ENCODE assay signal across 12 mouse cellular contexts in genomic region chr11:78730902-78731301, GRCm38 (mm10). TPM values are rescaled to one million over a fixed set of nuclear protein-coding genes. Genes with fewer than 3 reads are reported as not detected.
DNase-seq lines count a peak whose midpoint lies in the region; ATAC-seq and TF ChIP-seq lines count a peak whose summit lies in the region.
"Had no signal": no experiment of that assay in that cellular context is flagged by ENCODE, and none has a peak within 500 bp of the region (broad histone marks: within the 10 kb centered on the region; RNA-seq: fewer than 3 reads in every experiment).

No protein-coding gene starts in this region.

- H3K27me3 ChIP-seq in kidney, embryonic 14.5 days (ENCODE audit: control insufficient read depth, insufficient read depth, low read length) = no peaks in the 10 kb centered on the region
- H3K27me3 ChIP-seq: liver, embryonic 15.5 days had no signal

- in situ Hi-C loops in ES-E14 (cut with MboI; ENCODE audit: low sequenced_read_pairs in 2 of 2, unreplicated experiment in 2 of 2) = no loop called here

- H3K4me2 ChIP-seq in kidney, embryonic 14.5 days (replicated peaks; ENCODE audit: low read depth, low read length) = no peak overlapping the region
- H3K4me2 ChIP-seq: liver, embryonic 15.5 days had no signal

- peak; percentile 61 for DNase-seq in kidney, postnatal 4 days
- DNase-seq in ES-E14 (ENCODE audit: low read depth, low spot score) = peak; percentile 36
- DNase-seq in c-Kit-positive CD71-negative TER-119-negative erythroid progenitor cells, embryonic 14.5 days (ENCODE audit: low read depth) = peak; percentile 25
- peak; percentile 15 for DNase-seq in induced T-regulatory cell, adult 2 months (ENCODE audit: low read depth)
- no peak for DNase-seq in heart, postnatal 36 days
- DNase-seq in adrenal gland, postnatal 14 days = no peak
- DNase-seq: cerebellum, adult 18-20 months; heart, adult 11 months had no signal

- no peaks in the 10 kb centered on the region for H3K4me1 ChIP-seq in kidney, embryonic 14.5 days (ENCODE audit: control insufficient read depth, insufficient read depth, low read length)
- H3K4me1 ChIP-seq in ES-E14 (ENCODE audit: control insufficient read depth in 2 of 2, insufficient read depth in 2 of 2, low read length in 2 of 2, poor library complexity in 1 of 2) = no peaks in the 10 kb centered on the region

- no peak overlapping the region for H3K27ac ChIP-seq in kidney, embryonic 14.5 days (ENCODE audit: low read depth, low read length)
- H3K27ac ChIP-seq in ES-E14 (ENCODE audit: insufficient read depth, low read depth, low read length, poor library complexity, severe bottlenecking) = no peak overlapping the region
- H3K27ac ChIP-seq: liver, embryonic 15.5 days had no signal

- ATAC-seq in kidney, embryonic 14.5 days (ENCODE audit: low FRiP score, low TSS enrichment) = no peak
- no peak for ATAC-seq in cerebellum, adult (ENCODE audit: insufficient number of reproducible peaks, low FRiP score, low TSS enrichment)
- ATAC-seq: intestine, postnatal 0 days had no signal

- H3K36me3 ChIP-seq in kidney, embryonic 14.5 days (ENCODE audit: control insufficient read depth, insufficient read depth, low read length) = no peaks in the 10 kb centered on the region
- H3K36me3 ChIP-seq in ES-E14 (ENCODE audit: control insufficient read depth, insufficient read depth, low read length, poor library complexity, severe bottlenecking) = no peaks in the 10 kb centered on the region
- H3K36me3 ChIP-seq: liver, embryonic 15.5 days had no signal

- H3K9me3 ChIP-seq in kidney, embryonic 14.5 days (ENCODE audit: control insufficient read depth, low read length) = no peaks in the 10 kb centered on the region
- no peaks in the 10 kb centered on the region for H3K9me3 ChIP-seq in ES-E14 (ENCODE audit: control insufficient read depth, insufficient read depth, low read depth, low read length)
- H3K9me3 ChIP-seq: liver, embryonic 15.5 days had no signal

- intact Hi-C loops in heart, postnatal 36 days (cut with DNase I) = no loop called here

- H3K9ac ChIP-seq in kidney, embryonic 14.5 days (ENCODE audit: low read depth, low read length) = no peak overlapping the region
- no peak overlapping the region for H3K9ac ChIP-seq in ES-E14 (ENCODE audit: insufficient read depth, low read depth, low read length, poor library complexity, severe bottlenecking)
- H3K9ac ChIP-seq: liver, embryonic 15.5 days had no signal

- H3K4me3 ChIP-seq in kidney, embryonic 14.5 days (ENCODE audit: low read length) = no peak overlapping the region
- H3K4me3 ChIP-seq in ES-E14 (ENCODE audit: insufficient read depth in 1 of 2, low read depth in 1 of 2, low read length in 2 of 2, poor library complexity in 1 of 2, severe bottlenecking in 1 of 2) = no peak overlapping the region
- H3K4me3 ChIP-seq: liver, embryonic 15.5 days had no signal

- WGBS in kidney, embryonic 14.5 days = 16% methylated on average over 2 of the region's 2 CpGs

TF ChIP-seq in ES-E14, 5 proteins besides CTCF, POLR2A, EP300 and RAD21:
- TF ChIP-seq MAFK (IDR thresholded peaks at IDR 0.05; ENCODE audit: insufficient read depth, low read depth, low read length) (no peak), ZC3H11A (IDR thresholded peaks at IDR 0.05; ENCODE audit: borderline replicate concordance, low read depth, low read length) (no peak), CHD2 (IDR thresholded peaks at IDR 0.05; ENCODE audit: low read depth, low read length) (no peak), HCFC1 (IDR thresholded peaks at IDR 0.05; ENCODE audit: borderline replicate concordance, insufficient read depth, low read length) (no peak), ZNF384 (IDR thresholded peaks at IDR 0.05; ENCODE audit: low read depth, low read length) (no peak)

RNA-seq across cellular contexts. Expression of gene Ccnq, which starts 20.6 kb away (rescaled TPM):
- polyA plus RNA-seq in kidney, embryonic 14.5 days (2014; fragmentation: Nextera tagmentation; extraction: Ambion mirVana) = 47.8 and 50.8 TPM in 2 replicates
- 33.3 and 35.7 TPM in 2 replicates for total RNA-seq in ES-E14 (2012; rRNA removed)
- 10 to 100 TPM; 13.9 to 15.7 TPM for total RNA-seq in heart, postnatal 36 days (2021)
- 34.1 and 35.6 TPM in 2 replicates for total RNA-seq in adrenal gland, postnatal 14 days (2021)

RNA-seq across cellular contexts. Expression of gene Nlk, which starts 33.7 kb away (rescaled TPM):
- 18.3 and 23.3 TPM in 2 replicates for polyA plus RNA-seq in kidney, embryonic 14.5 days (2014; fragmentation: Nextera tagmentation; extraction: Ambion mirVana)
- total RNA-seq in ES-E14 (2012; rRNA removed) = 20.9 and 24.7 TPM in 2 replicates
- 10 to 100 TPM; 11.4 to 11.9 TPM for total RNA-seq in heart, postnatal 36 days (2021)
- 51.7 and 53.0 TPM in 2 replicates for total RNA-seq in adrenal gland, postnatal 14 days (2021)

Comparison
In these comparisons a context has a peak if more than half of its experiments do, and no peak if none do; other contexts are left out.
1. DNase-seq: peak in kidney, postnatal 4 days (2 of 2), ES-E14 (single experiment), c-Kit-positive CD71-negative TER-119-negative erythroid progenitor cells, embryonic 14.5 days (single experiment) and induced T-regulatory cell, adult 2 months (single experiment); none in heart, postnatal 36 days (0 of 2) and adrenal gland, postnatal 14 days (single experiment).